Mouse (Mus musculus) C2C12 (cell line): ENCODE results near the gene Dynlt1c.
"Not testable (repeated sequence)": the region's sequence is repeated elsewhere in the genome, so short reads cannot be mapped to it uniquely, and the experiment has no call there.

Experiments
- CEBPB ChIP-seq: IDR thresholded peaks from one replicate; pipeline ENCODE4 v1.6.1; 2011; ENCODE audit warnings: low read depth, mild to moderate bottlenecking, control low read depth, moderate library complexity
- CTCF ChIP-seq: IDR thresholded peaks from one replicate; pipeline ENCODE4 v1.5.1; 2011; ENCODE audit not compliant: control insufficient read depth, insufficient read depth, insufficient read length
- FOSL1 ChIP-seq: IDR thresholded peaks from one replicate; pipeline ENCODE4 v1.8.0; 2011; ENCODE audit warnings: mild to moderate bottlenecking, low read length; ENCODE audit not compliant: poor library complexity, insufficient read depth, severe bottlenecking
- MAX ChIP-seq: IDR thresholded peaks from one replicate; pipeline ENCODE4 v1.6.1; 2011; ENCODE audit warnings: mild to moderate bottlenecking, control low read depth
- MYOD1 ChIP-seq: IDR thresholded peaks from one replicate; pipeline ENCODE4 v1.6.1; 2011; ENCODE audit warnings: low read depth; ENCODE audit not compliant: control insufficient read depth, insufficient read length
- MYOG ChIP-seq: IDR thresholded peaks from one replicate; pipeline ENCODE4 v1.6.1; 2011; ENCODE audit not compliant: control insufficient read depth, insufficient read length; ENCODE audit errors: extremely low read depth
- USF1 ChIP-seq: IDR thresholded peaks from one replicate; pipeline ENCODE4 v1.6.1; 2011; ENCODE audit warnings: low read depth, mild to moderate bottlenecking, control low read depth, moderate library complexity

- not testable (repeated sequence) for TF ChIP-seq MAX, CTCF, USF1, MYOD1, MYOG, FOSL1, CEBPB
These were observed 46.0 kb downstream of the Dynlt1c start for GRCm38 (mm10) chr17:6647452-6647851.
